Mouse (Mus musculus): ENCODE measurements at regions not wholly inside any gene's neighbourhood (a gene's known extent, or its start where the extent isn't known, plus 50 kb on each side); places are given as distances from the start of the nearest gene placed in this dataset.

GRCm38 (mm10) chr9:113486494-113487081 is 221.5 kb downstream of the Pdcd6ip start:
- TF ChIP-seq CTCF (conservative IDR thresholded peaks at IDR 0.05; ENCODE audit: low read length) (no peak), NANOG (IDR thresholded peaks at IDR 0.05; ENCODE audit: borderline replicate concordance, low read length) (no peak), POU5F1 (IDR thresholded peaks at IDR 0.05; ENCODE audit: borderline replicate concordance, low read length) (no peak)

Data from E14TG2a.4 (cell line).